ENCODE assay signal across 9 mouse cellular contexts in genomic region chr16:34456314-34456713, GRCm38 (mm10).
A peak's percentile ranks its signal among the peaks of the same experiment; 100 is the strongest.
DNase-seq lines count a peak whose midpoint lies in the region; ATAC-seq and TF ChIP-seq lines count a peak whose summit lies in the region.
"Had no signal": no experiment of that assay in that cellular context is flagged by ENCODE, and none has a peak within 500 bp of the region (broad histone marks: within the 10 kb centered on the region; RNA-seq: fewer than 3 reads in every experiment).

No protein-coding gene starts in this region.

- no peak for TF ChIP-seq CTCF in layer of hippocampus, adult 2 months (conservative IDR thresholded peaks at IDR 0.05)

- H3K4me1 ChIP-seq in heart, embryonic 10.5 days, result peaks cover 35% of the 10 kb centered on the region

- no peaks in the 10 kb centered on the region for H3K9me3 ChIP-seq in heart, embryonic 10.5 days

- H3K36me3 ChIP-seq in heart, embryonic 10.5 days, result no peaks in the 10 kb centered on the region

- no peak overlapping the region for H3K4me3 ChIP-seq in layer of hippocampus, adult 2 months
- H3K4me3 ChIP-seq in heart, embryonic 10.5 days, result no peak overlapping the region

- H3K27ac ChIP-seq in layer of hippocampus, adult 2 months, result peak overlapping the region; percentile 47
- peak overlapping the region; percentile 74 for H3K27ac ChIP-seq in heart, embryonic 10.5 days

- 54% methylated on average over 7 of the region's 7 CpGs for WGBS in heart, embryonic 10.5 days

- no peak for ATAC-seq in erythroblast, adult 5-6 weeks (replicated peaks; ENCODE audit: low FRiP score, poor library complexity, severe bottlenecking)

- DNase-seq in layer of hippocampus, adult 2 months (ENCODE audit: low spot score in 2 of 2), result no peak
- DNase-seq in layer of hippocampus, adult 11-12 months (ENCODE audit: low spot score), result no peak
- peak; percentile 80 for DNase-seq in adrenal gland, postnatal 10 days
- DNase-seq in heart, embryonic 10.5 days (ENCODE audit: low spot score), result no peak
- peak; percentile 32 for DNase-seq in lung, postnatal 36 days
- no peak for DNase-seq in yolk sac, embryonic 10.5 days (ENCODE audit: low spot score)
- no peak for DNase-seq in frontal cortex, adult 2 months (ENCODE audit: extremely low spot score in 1 of 2, low spot score in 1 of 2)
- DNase-seq: layer of hippocampus, postnatal 36 days had no signal

- H3K27me3 ChIP-seq in heart, embryonic 10.5 days (ENCODE audit: insufficient read depth, poor library complexity, severe bottlenecking), result no peaks in the 10 kb centered on the region

Comparison
In these comparisons a context has a peak if more than half of its experiments do, and no peak if none do; other contexts are left out.
1. DNase-seq: peak in adrenal gland, postnatal 10 days (single experiment) and lung, postnatal 36 days (single experiment); none in layer of hippocampus, adult 2 months (0 of 2), layer of hippocampus, adult 11-12 months (single experiment), heart, embryonic 10.5 days (single experiment), yolk sac, embryonic 10.5 days (single experiment) and frontal cortex, adult 2 months (0 of 2).